Mouse (Mus musculus): ENCODE data around the gene Tlr3.
A peak's percentile ranks its signal among the peaks of the same experiment; 100 is the strongest.

DNA sequence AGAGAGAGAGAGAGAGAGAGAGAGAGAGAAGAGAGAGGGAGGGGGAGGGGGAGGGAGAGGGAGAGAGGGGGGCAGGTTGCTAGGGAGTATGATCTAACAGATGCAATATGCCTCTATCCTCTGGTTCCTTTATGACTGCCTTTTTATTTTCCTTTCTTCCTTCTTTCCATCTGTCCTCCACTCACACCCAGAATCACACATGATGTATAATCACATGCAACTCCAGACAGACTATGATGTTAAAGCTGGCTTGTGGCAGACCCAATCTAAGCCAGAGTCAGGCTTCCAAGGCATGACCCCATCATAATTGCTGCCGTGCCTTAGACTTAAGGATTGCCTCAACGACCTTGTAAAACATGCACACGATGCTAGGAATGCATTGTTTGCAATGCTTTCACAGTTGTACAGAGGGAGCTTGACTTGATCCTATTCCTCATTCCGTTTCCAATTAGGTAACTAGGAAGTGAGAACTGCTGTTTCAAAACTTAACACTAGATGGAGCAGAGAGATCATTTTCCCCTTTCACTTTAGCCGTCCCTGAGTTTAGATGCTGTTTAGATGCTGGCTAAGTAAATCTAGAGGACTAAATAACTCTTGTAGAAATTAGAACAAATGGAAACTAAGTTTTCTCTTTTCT lies 28.1 kb upstream of the Tlr3 start:
- TF ChIP-seq CTCF (IDR thresholded peaks at IDR 0.05; ENCODE audit: extremely low read depth, insufficient read depth, low read length) (peak; percentile 42), POLR2A (IDR thresholded peaks at IDR 0.05; ENCODE audit: extremely low read depth, insufficient read depth, low read length) (no peak)

All from cortical plate, adult 2 months (tissue).